Mouse (Mus musculus) lung, postnatal 0 days (tissue): ENCODE measurements around the gene Ifi27.

Source experiments
- CTCF ChIP-seq: IDR thresholded peaks from 2 replicates; pipeline ENCODE4 v1.5.1; 2016; ENCODE audit warnings: antibody characterized with exemption, mild to moderate bottlenecking
- EP300 ChIP-seq: IDR thresholded peaks from 2 replicates; pipeline ENCODE4 v1.6.1; 2016; ENCODE audit warnings: antibody characterized with exemption, mild to moderate bottlenecking, control low read depth

DNA sequence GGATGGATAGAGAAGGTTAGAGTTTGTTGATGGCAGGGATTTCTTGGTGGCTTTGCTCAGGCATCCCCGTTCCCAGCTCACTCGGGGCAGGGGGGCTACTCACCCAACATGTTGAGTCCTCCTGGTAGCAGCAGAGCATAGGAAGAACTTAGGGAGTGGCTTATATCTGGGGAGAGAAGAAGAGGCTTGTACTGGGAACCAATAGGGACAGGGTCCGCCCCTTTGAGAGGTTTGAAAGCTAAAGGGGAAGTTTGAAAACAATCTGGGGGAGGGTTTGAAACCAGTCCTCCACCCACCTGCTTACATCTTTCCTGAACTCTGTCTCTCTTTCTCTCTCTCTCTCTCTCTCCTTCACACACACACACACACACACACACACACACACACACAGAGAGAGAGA lies 9.5 kb downstream of the Ifi27 start, which contains the start of gene Ifi27l2a:
- TF ChIP-seq CTCF = no peak
- no peak for TF ChIP-seq EP300
